Mouse (Mus musculus) olfactory bulb, adult 2 months (tissue): ENCODE measurements around the gene Ccdc160.

Experiments
- CTCF ChIP-seq: fragments of 200-500 bp; IDR thresholded peaks from 2 replicates; pipeline ENCODE4 v1.5.1; 2012; ENCODE audit warnings: low read depth, mild to moderate bottlenecking, low read length, moderate library complexity; ENCODE audit not compliant: insufficient read depth
- POLR2A ChIP-seq: fragments of 200-500 bp; IDR thresholded peaks from 2 replicates; pipeline ENCODE4 v1.6.1; 2012; ENCODE audit warnings: mild to moderate bottlenecking, low read depth, low read length, moderate library complexity; ENCODE audit not compliant: insufficient read depth

DNA sequence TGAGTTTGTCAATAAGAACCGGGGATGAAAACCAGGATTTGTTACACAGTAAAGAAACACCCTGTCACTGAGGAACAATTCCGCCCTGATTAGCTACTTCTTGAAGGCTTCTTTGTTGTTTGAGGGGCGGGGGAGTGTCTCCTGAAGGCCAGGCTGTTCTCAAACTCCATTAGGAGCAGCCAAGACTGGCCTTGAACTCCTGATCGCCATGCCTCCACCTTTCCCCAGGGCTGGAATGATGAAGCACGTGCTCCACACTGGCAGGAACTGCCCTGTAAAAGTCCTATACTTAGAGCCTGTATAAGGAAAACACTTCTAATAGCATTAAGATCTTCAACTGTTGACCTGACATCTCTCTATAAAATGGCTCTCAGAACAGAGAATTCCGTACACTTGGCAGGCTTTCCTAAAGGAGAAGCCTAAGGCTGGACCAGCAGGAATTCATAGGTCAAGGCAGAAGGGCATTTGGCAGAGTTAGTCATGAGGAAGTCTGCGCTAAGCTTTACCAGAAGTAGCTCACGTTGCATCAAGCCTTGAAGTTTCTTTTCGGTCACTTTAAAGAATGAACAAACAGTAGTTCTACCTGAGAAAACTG, 6.1 kb downstream of the Ccdc160 start:
- no peak for TF ChIP-seq POLR2A
- no peak for TF ChIP-seq CTCF
